Mouse (Mus musculus) frontal cortex, adult 2 months (tissue): ENCODE results near the gene Mafb. TPM values are rescaled to one million over a fixed set of nuclear protein-coding genes. Genes with fewer than 3 reads are reported as not detected.

Experiments used
- DNase-seq, 2 experiments: peaks; one replicate each; pipeline ENCODE4 v3.0.0; 2022; ENCODE audit warnings: low spot score in 1 of 2; ENCODE audit errors: extremely low spot score in 1 of 2
- polyA plus RNA-seq: library from polyadenylated mRNA; depleted of rRNA; stranded (reverse); fragments of >200 nt; gene quantifications from 2 replicates; pipeline ENCODE4 v1.2.3, GENCODE M21; 2012

Gene Mafb
- polyA plus RNA-seq, 1 experiment = 7.2 TPM

- DNase-seq = no peak
Observed at GRCm38 (mm10) chr2:160364666-160365065, 2.2 kb downstream of the Mafb start.

- DNase-seq = no peak
Observed at GRCm38 (mm10) chr2:160364128-160364650, 2.7 kb downstream of the Mafb start.

DNA sequence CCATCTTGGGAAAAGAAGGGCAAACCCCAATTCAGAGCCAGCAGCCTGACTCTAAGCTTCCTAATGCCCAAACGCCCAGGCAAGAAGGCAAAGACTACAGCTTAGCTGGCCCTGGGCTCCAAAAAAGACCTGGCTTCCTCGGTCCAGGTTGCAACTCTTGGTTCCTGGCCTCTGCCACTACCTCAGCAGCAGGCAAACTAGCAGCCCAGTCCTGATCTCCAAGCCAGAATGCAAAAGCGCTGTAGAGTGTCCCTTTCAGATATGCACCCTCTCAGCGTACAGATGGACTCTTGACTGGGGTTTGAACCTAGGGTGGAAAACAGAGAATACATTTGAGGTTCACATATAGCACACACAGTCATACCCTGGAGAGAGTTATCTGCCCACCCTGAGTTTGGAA is 3.7 kb downstream of the Mafb start:
- no peak for DNase-seq

DNA sequence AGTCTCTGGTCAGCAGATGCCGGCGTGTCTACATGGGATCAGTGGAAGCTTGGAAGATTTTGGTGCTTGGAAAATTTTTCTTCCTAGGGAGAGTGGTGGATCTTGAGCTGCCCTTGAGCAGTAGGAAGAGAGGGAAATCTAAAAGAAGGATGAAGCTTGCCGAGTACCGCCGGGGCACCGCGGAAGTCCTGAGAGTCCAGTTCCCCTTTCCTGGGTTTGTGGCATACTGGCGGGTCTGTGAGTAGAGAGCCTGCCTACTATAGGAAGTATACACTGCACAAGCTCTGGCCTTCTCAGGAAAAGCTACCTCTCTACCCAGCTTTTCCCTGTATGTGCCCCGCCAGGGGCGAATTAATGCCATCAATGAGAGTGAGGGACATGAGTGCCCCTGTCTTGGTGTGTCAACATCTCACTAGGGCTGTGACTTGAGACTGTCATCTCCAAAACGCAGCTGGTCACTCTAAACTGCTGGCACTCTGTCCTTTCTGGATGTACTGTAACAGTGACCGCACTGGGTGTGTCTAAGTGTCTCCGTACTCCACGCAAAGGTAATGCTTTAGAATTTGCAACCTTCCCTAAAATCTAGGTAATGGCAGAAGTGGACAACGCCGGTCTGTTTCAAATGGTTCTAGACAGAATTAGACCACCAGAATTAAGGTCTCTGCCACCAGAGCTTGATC is 5.3 kb downstream of the Mafb start:
- DNase-seq = no peak

DNA sequence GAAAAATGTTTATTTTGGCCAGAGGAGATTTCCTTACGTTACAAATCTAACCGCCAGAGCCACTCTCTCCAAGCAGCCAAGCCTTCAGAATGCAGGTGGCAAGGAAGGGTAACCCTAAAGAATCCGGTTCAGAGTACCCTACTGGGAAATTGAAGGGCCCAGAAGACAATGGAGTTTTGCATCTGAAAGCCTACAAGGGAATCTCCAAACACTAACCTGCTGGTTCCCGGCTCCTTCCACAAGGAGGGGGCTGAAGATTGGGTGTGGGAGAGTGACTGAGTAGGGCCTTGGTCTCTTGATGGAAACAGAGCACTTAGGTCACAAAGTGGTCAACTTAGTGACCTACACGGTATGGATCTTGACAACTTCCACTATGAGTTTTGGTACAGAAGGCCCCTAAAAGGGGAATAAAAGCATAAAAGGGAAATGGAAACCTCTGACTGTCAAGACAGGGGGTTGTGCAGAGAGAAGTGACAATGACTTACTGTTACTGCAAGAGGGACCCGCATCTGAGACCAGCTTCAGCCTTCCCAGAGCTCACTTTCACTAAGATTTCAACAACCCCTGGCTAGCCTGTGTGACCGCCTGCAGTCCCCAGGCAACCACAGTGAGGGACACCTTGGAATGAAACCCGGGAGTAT is 6.5 kb downstream of the Mafb start:
- DNase-seq = no peak

- DNase-seq = no peak
Observed at GRCm38 (mm10) chr2:160358896-160359295, 8.0 kb downstream of the Mafb start.

DNA sequence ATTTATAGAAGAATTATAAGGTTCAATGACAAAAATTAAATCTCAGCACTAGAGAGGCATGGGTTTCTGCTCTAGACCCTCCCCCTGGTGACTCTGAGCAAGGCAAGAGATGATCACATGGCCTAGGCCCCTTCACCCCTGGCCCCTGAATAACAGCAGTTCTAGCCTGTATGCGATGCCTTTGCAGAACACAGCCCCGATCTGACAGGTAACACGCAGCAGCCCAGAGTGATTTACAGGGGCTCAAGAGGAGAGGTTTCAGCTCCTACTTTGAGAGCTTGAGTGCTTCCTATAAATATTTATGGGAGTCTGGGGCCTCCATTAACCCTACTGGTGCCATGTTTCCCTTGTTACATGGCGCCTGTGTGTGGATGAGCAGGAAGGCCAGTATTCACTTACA is 9.4 kb downstream of the Mafb start:
- no peak for DNase-seq

DNA sequence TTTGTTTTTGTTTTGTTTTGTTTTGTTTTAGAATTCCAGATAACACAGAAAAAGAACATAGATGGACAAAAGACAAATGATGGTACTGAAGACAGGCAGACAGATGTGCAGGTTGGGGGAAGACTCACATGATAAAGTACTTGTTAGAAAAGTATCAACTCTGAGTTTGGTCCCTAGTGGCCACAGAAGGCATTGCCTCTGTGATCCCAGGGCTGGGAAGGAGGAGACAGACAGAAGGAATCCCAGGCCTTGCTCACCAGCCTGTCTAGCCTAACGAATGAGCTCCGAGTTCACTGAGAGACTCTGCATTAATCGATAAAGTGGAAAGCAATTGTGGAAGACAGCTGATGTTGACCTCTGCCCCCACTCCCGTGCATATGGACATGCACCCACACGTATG is 10.7 kb downstream of the Mafb start:
- no peak for DNase-seq

DNA sequence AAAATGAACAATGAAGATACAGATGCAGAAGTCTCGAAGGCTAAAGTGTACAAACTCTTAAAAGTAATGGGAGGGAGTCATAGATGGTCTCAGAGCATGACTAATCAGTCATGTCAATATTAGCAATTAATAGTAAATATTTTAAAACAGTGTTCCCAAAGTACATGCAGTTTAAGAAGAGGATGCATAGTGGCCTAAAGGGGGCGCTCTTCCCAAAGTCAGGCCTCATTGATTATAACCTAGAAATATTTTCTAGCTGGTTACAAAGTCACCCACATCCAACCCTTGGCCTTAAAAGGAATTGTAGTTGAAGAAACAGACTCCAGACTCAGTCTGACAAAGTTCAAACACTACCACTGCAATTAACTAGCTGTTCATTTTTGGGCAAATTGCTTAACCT is 12.5 kb downstream of the Mafb start:
- no peak for DNase-seq

DNA sequence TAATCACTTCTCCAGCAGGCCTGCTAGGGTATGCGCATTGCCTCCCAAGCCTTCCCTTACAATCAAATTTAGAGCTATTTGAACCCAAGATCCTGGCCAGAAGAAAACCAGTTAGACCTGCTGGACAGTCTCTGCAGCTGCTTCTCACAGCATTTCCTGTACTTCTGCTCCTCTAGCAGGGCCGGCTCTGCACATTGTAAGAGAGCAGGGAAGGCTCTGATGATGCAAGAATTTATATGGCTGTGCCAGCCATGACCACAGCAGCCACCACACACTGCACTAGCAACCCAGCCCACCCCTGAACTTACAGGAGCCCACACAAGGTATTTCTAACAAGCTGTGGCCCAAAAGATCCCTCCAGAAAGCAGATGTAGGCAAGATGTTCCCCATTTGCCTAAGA is 13.3 kb downstream of the Mafb start:
- no peak for DNase-seq

DNA sequence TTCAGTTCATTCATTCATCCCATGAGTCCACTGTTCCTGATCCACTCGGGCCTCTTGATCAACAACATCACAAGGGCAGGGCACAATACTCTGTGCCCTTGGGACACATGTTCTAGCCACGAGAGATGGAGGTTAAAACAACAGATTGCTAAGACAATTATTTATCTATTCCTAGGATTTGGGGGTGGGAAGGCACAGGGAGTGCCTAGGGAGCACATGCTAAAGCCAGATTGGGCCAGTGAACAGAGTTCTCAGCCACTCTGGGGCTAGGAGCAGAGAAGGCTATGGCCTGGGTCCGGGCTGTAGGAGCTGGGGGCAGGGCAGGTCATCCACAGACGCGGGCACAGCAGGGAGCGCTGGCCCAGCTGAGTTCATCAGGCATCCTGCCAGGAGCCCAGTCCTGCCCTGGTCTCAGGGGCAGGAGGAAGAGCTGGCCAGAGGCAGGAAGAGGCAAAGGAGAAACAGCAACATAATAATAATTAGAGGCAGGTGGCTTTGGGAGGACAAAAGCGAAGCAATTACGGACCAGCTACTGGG is 15.8 kb downstream of the Mafb start:
- DNase-seq = no peak

- DNase-seq = no peak
Observed at GRCm38 (mm10) chr2:160349578-160349977, 17.3 kb downstream of the Mafb start.

DNA sequence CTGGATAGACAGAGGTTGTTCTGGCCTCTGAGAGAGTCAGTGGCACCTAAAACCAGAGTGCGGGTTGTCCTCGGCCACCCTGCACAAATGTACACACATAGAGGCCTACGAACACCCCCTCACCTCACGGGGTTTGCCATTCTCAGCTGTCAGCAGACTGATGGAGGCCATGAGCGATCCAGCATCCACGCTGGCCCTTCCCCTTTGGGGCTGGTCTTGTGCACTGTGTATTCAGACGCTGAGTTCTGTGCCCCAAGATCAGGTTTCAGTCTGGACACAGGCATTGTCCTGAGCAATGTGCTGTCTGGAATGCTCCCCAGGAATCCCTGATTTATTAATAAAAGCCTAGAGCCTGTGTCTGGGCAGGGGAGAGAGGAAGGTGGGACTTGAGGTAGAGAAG is 18.1 kb downstream of the Mafb start:
- DNase-seq = no peak

DNA sequence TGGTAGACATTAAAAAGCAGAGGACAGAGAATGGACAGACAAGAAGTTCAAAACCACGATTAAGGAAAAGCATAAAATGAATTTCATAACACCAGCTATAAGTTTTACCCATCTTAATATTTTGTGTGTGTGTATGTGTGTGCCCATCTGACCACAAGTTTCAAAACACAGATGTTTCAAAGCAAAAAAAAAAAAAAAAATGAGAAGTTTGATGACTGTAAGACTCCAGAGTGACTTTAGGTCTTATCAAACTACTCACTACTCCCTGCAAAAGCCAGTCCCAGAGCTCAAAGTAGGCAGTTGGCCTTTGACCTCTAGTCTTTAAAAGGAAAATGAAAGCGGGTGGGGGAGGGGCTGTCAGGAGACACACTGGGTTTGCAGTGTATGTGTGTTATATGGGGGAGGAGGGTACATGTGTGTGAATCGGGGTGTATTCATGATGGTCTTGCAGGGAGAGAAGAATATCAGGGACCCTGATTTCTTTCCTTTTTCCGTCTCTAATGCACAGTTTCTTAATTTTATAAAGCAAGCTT is 18.7 kb downstream of the Mafb start:
- DNase-seq = no peak

GRCm38 (mm10) chr2:160345644-160346043 is 21.2 kb downstream of the Mafb start:
- no peak for DNase-seq

DNA sequence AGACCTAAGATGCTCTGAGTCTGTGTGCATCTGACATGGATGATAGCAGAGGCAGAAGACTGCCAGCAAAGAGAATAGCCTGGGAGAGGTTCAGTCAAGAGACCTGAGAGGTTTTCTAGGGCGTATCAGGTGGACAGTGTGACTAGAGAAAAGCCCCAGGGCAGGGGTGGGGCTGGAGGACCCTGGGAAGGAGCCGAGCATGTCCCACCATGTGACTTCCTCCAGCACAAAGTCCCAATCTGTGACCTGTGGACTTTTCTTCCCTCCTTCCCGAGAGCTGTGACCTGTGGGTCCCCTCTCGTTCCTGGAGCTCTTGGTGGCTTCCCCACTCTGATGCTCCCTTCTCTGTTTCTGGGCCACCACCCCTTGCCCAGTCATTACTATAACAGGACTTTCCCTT is 26.7 kb downstream of the Mafb start:
- no peak for DNase-seq

DNA sequence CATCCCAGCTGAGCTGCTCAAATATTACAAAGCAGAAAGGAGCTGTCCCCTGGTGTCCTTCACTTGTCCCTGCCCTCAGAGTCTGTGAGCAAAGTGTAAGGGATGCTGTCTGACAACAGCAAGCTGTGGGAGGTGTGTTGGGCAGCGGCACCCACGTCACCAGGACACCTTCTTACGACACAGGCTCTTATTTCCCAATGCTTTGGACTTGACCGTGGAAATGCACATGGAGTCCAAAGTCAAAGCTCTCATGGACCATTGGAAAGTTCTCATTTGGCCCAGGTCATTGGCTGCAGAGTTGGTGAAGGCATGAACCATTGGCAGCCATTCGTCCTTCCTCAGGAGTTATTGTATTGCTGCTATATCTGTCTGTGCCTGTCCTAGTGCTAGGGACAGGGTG is 27.3 kb downstream of the Mafb start:
- DNase-seq = no peak

- DNase-seq = no peak
Observed at GRCm38 (mm10) chr2:160336053-160336452, 30.8 kb downstream of the Mafb start.

DNA sequence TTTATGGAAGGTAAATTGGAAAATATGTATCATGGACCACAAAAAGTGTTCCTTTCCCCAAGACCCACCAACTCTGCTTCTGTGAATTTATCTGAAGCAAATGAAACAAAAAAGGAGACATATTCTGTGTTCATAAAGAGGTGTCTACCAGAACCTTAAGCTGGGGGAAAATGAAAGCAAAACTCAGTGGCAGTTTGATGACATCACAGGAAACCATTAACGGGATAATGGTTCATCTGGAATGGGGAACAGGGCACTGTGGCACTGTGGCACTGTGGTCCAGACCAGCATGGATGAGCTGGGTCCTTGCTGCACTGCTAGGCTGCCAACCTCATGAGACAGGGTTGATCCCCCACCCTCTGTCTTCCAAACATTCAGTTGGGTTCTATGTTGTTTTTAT is 31.8 kb downstream of the Mafb start:
- DNase-seq = no peak

DNA sequence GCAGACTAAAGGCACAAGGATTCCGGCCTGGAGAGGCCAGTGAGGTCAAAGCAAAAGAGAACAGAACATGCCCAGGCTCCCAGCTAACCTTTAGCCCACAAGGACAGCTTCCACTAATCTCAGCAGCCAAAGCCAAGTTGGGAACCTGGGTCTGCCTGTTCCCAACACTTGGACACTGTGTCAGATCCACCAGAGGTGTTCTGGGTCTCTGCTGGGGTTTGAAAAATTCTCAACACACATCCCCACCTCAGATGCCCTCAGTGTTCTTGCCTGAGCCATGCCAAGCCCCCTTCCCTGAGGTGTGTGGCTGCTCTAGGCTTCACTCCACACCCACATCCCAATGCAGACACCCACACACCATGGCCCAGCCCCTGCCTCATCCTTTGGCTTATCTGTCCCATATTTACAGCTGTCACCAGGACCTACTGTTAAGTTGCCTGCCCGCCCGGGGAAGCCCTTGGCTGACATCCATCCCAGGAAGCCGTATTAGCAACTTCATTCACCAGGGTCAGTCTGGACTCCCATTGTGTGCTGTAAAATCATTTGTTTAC is 32.7 kb downstream of the Mafb start, which contains the start of gene Gm826:
Gene Gm826, minus strand, starts transcription at position 52 of the 551 bp plus-strand sequence.
- no peak for DNase-seq

- DNase-seq = no peak
Observed at GRCm38 (mm10) chr2:160332516-160333325, 34.1 kb downstream of the Mafb start.
